ENCODE assay signal across 15 mouse cellular contexts in genomic region chr2:167798076-167798782, GRCm38 (mm10).
DNase-seq lines count a peak whose midpoint lies in the region; ATAC-seq lines count a peak whose summit lies in the region.
"Had no signal": no experiment of that assay in that cellular context is flagged by ENCODE, and none has a peak within 500 bp of the region (broad histone marks: within the 10 kb centered on the region; RNA-seq: fewer than 3 reads in every experiment).

No protein-coding gene starts in this region.

- H3K4me2 ChIP-seq in stomach, embryonic 16.5 days (ENCODE audit: low read depth, low read length), result no peak overlapping the region
- H3K4me2 ChIP-seq in forebrain, embryonic 15.5 days (replicated peaks), result no peak overlapping the region
- H3K4me2 ChIP-seq: neural tube, embryonic 15.5 days had no signal

- H3K27me3 ChIP-seq in stomach, embryonic 16.5 days (ENCODE audit: control insufficient read depth, insufficient read depth, low read length), result no peaks in the 10 kb centered on the region
- H3K27me3 ChIP-seq in forebrain, embryonic 15.5 days, result no peaks in the 10 kb centered on the region
- H3K27me3 ChIP-seq: neural tube, embryonic 15.5 days had no signal

- H3K4me1 ChIP-seq in stomach, embryonic 16.5 days (ENCODE audit: control insufficient read depth, insufficient read depth, low read length), result peaks cover 15% of the 10 kb centered on the region
- no peaks in the 10 kb centered on the region for H3K4me1 ChIP-seq in forebrain, embryonic 15.5 days

- no peak overlapping the region for H3K4me3 ChIP-seq in stomach, embryonic 16.5 days (replicated peaks; ENCODE audit: low read length)
- H3K4me3 ChIP-seq in forebrain, embryonic 15.5 days, result no peak overlapping the region
- H3K4me3 ChIP-seq: forebrain, embryonic 10.5 days; neural tube, embryonic 15.5 days had no signal

- DNase-seq in gastrocnemius, postnatal 25 days, result peak; percentile 50
- no peak for DNase-seq in gastrocnemius, adult 8-10 months (ENCODE audit: low spot score in 2 of 2)
- DNase-seq in testis, postnatal 14 days (ENCODE audit: low spot score), result peak; percentile 47
- DNase-seq in testis, postnatal 10 days (ENCODE audit: low spot score), result no peak
- peak; percentile 48 to 52 for DNase-seq in heart, postnatal 36 days
- DNase-seq in thymus, postnatal 4 days, result no peak
- DNase-seq: adrenal gland, postnatal 14 days; cerebellum, postnatal 14 days; kidney, postnatal 10 days; right cerebral cortex, adult 18-20 months had no signal

- 0 out of 2 replicates have a peak overlapping the region, but pooled peaks have one; percentile 4 for H3K9ac ChIP-seq in stomach, embryonic 16.5 days (ENCODE audit: low read length)
- H3K9ac ChIP-seq in forebrain, embryonic 15.5 days (replicated peaks), result no peak overlapping the region
- H3K9ac ChIP-seq: neural tube, embryonic 15.5 days had no signal

- 69% methylated on average over 11 of the region's 11 CpGs for WGBS in stomach, embryonic 16.5 days
- 89% methylated on average over 11 of the region's 11 CpGs for WGBS in forebrain, embryonic 15.5 days

- peak; percentile 47; the same call in 1 of the 2 replicates for ATAC-seq in stomach, embryonic 16.5 days (ENCODE audit: insufficient read depth, low FRiP score)
- ATAC-seq in forebrain, embryonic 15.5 days (replicated peaks), result no peak
- ATAC-seq: hindbrain, postnatal 0 days had no signal

- no peaks in the 10 kb centered on the region for H3K9me3 ChIP-seq in stomach, embryonic 16.5 days (replicated peaks; ENCODE audit: control insufficient read depth, low read length)
- H3K9me3 ChIP-seq in forebrain, embryonic 15.5 days, result no peaks in the 10 kb centered on the region
- H3K9me3 ChIP-seq: forebrain, embryonic 10.5 days; neural tube, embryonic 15.5 days had no signal

- H3K36me3 ChIP-seq in stomach, embryonic 16.5 days (ENCODE audit: control insufficient read depth, insufficient read depth, low read length), result no peaks in the 10 kb centered on the region
- no peaks in the 10 kb centered on the region for H3K36me3 ChIP-seq in forebrain, embryonic 15.5 days
- H3K36me3 ChIP-seq: forebrain, embryonic 10.5 days; neural tube, embryonic 15.5 days had no signal

- intact Hi-C loops in heart, postnatal 36 days (cut with DNase I), result no loop called here

- peak overlapping the region; percentile 28 for H3K27ac ChIP-seq in stomach, embryonic 16.5 days (ENCODE audit: low read length)
- no peak overlapping the region for H3K27ac ChIP-seq in forebrain, embryonic 15.5 days (replicated peaks)
- H3K27ac ChIP-seq: forebrain, embryonic 10.5 days; hindbrain, postnatal 0 days; neural tube, embryonic 15.5 days had no signal

Comparison
In these comparisons a context has a peak if more than half of its experiments do, and no peak if none do; other contexts are left out.
1. DNase-seq: peak in gastrocnemius, postnatal 25 days (single experiment), testis, postnatal 14 days (single experiment) and heart, postnatal 36 days (2 of 2); none in gastrocnemius, adult 8-10 months (0 of 2), testis, postnatal 10 days (single experiment) and thymus, postnatal 4 days (single experiment).